Mouse (Mus musculus) liver, embryonic 14.5 days (tissue): ENCODE measurements around the gene Dnaaf3.

Experiments
- CTCF ChIP-seq: IDR thresholded peaks from 2 replicates; pipeline ENCODE4 v1.5.1; 2016; ENCODE audit warnings: antibody characterized with exemption, low read depth, control low read depth
- EP300 ChIP-seq: IDR thresholded peaks from 2 replicates; pipeline ENCODE4 v1.6.1; 2016; ENCODE audit warnings: antibody characterized with exemption, low read depth

GRCm38 (mm10) chr7:4546050-4546449 is 13.8 kb upstream of the Dnaaf3 start:
- no peak for TF ChIP-seq CTCF
- no peak for TF ChIP-seq EP300
